Mouse (Mus musculus) ES-E14 (cell line): ENCODE measurements at regions not wholly inside any gene's neighbourhood (a gene's known extent, or its start where the extent isn't known, plus 50 kb on each side); places are given as distances from the start of the nearest gene placed in this dataset.

Source experiments
- DNase-seq: peaks from one replicate; pipeline ENCODE4 v3.0.0-alpha.2; 2013; ENCODE audit warnings: low read depth, low spot score
- H3K27ac ChIP-seq: 2 replicates; pipeline ENCODE4 v1.5.1; 2012; ENCODE audit warnings: low read depth, mild to moderate bottlenecking, low read length, moderate library complexity, mixed read lengths; ENCODE audit not compliant: poor library complexity, insufficient read depth, severe bottlenecking
- H3K36me3 ChIP-seq: 2 replicates; pipeline ENCODE4 v1.6.1; 2012; ENCODE audit warnings: mild to moderate bottlenecking, low read length, moderate library complexity, mixed read lengths; ENCODE audit not compliant: control insufficient read depth, poor library complexity, insufficient read depth, severe bottlenecking
- H3K4me1 ChIP-seq, 2 experiments: fragments of 150-350 bp in 1 of 2; sonication (generic) in 1 of 2; 2 replicates each; pipeline ENCODE4 v1.6.1; 2012; ENCODE audit warnings: low read length in 2 of 2, mild to moderate bottlenecking in 1 of 2, mixed read lengths in 1 of 2; ENCODE audit not compliant: control insufficient read depth in 2 of 2, insufficient read depth in 2 of 2, poor library complexity in 1 of 2
- H3K4me3 ChIP-seq, 2 experiments: fragments of 150-350 bp in 1 of 2; sonication (generic) in 1 of 2; 2 replicates each; pipeline ENCODE4 v1.5.1; 2012; ENCODE audit warnings: low read length in 2 of 2, low read depth in 1 of 2, mild to moderate bottlenecking in 1 of 2, mixed read lengths in 1 of 2; ENCODE audit not compliant: insufficient read depth in 1 of 2, poor library complexity in 1 of 2, severe bottlenecking in 1 of 2
- H3K9ac ChIP-seq: 2 replicates; pipeline ENCODE4 v1.6.1; 2012; ENCODE audit warnings: low read depth, mild to moderate bottlenecking, low read length, mixed read lengths; ENCODE audit not compliant: poor library complexity, insufficient read depth, severe bottlenecking
- H3K9me3 ChIP-seq: fragments of 150-350 bp; sonication (generic); 2 replicates; pipeline ENCODE4 v1.6.1; 2012; ENCODE audit warnings: low read depth, mild to moderate bottlenecking, low read length; ENCODE audit not compliant: control insufficient read depth, insufficient read depth
- CHD2 ChIP-seq: IDR thresholded peaks from 2 replicates; pipeline ENCODE4 v1.6.1; 2014; ENCODE audit warnings: mild to moderate bottlenecking, low read depth, low read length, inconsistent platforms
- HCFC1 ChIP-seq: IDR thresholded peaks from 2 replicates; pipeline ENCODE4 v1.6.1; 2012; ENCODE audit warnings: low read length, inconsistent platforms, borderline replicate concordance; ENCODE audit not compliant: insufficient read depth
- MAFK ChIP-seq: IDR thresholded peaks from 2 replicates; pipeline ENCODE4 v1.6.1; 2014; ENCODE audit warnings: mild to moderate bottlenecking, low read depth, low read length, inconsistent platforms; ENCODE audit not compliant: insufficient read depth
- ZC3H11A ChIP-seq: IDR thresholded peaks from 2 replicates; pipeline ENCODE4 v1.6.1; 2012; ENCODE audit warnings: low read depth, mild to moderate bottlenecking, inconsistent platforms, low read length, borderline replicate concordance
- ZNF384 ChIP-seq: IDR thresholded peaks from 2 replicates; pipeline ENCODE4 v1.6.1; 2012; ENCODE audit warnings: low read depth, low read length, inconsistent platforms
- in situ Hi-C, 2 experiments: fragments of 600-800 bp; cut with MboI; formaldehyde crosslinking; loops; one replicate each; pipeline ENCODE4 v1.15.1; 2025; ENCODE audit warnings: low sequenced_read_pairs in 2 of 2, inconsistent platforms in 1 of 2; ENCODE audit not compliant: unreplicated experiment in 2 of 2

GRCm38 (mm10) chr4:47954576-47955305 lies 90.2 kb upstream of the Nr4a3 start:
- no peaks in the 10 kb centered on the region for H3K36me3 ChIP-seq
- in situ Hi-C loops = no loop called here
- H3K4me3 ChIP-seq = no peak overlapping the region
- TF ChIP-seq HCFC1 = no peak
- no peak for TF ChIP-seq ZC3H11A
- TF ChIP-seq ZNF384 = no peak
- TF ChIP-seq CHD2 = no peak
- H3K27ac ChIP-seq = no peak overlapping the region
- H3K4me1 ChIP-seq = no peaks in the 10 kb centered on the region
- no peak for DNase-seq
- H3K9ac ChIP-seq = no peak overlapping the region
- H3K9me3 ChIP-seq = no peaks in the 10 kb centered on the region

GRCm38 (mm10) chr4:47964630-47965029 lies 80.3 kb upstream of the Nr4a3 start:
- Histone ChIP-seq H3K9me3 (no peaks in the 10 kb centered on the region), H3K27ac (no peak overlapping the region), H3K36me3 (no peaks in the 10 kb centered on the region), H3K9ac (no peak overlapping the region), H3K4me3 (no peak overlapping the region), H3K4me1 (no peaks in the 10 kb centered on the region)
- DNase-seq = no peak
- TF ChIP-seq MAFK (no peak), HCFC1 (no peak), CHD2 (no peak), ZC3H11A (no peak), ZNF384 (no peak)
- in situ Hi-C loops = no loop called here

DNA sequence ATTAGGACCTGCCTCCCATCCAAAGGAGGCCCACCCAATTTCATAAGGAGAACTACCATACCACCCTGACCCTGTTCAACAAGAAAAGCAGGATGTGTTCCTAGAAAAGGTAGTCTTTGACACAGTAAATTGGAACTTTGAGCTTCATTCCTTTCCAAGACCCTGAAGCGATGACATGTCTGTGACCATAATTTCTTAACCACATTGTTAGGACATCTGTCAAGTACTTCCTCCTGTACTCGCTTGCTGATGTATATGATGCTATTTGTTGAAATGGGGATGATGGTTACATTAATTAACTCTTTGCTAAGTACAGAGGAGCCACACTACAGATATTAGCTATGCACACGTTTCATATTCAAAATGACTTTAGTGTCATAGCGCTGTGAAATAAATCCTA lies 73.1 kb upstream of the Nr4a3 start:
- no peak overlapping the region for H3K9ac ChIP-seq
- no peaks in the 10 kb centered on the region for H3K36me3 ChIP-seq
- in situ Hi-C loops = no loop called here
- no peak for DNase-seq
- no peaks in the 10 kb centered on the region for H3K4me1 ChIP-seq
- TF ChIP-seq HCFC1 (no peak), ZC3H11A (no peak), CHD2 (no peak), MAFK (no peak), ZNF384 (no peak)
- no peak overlapping the region for H3K27ac ChIP-seq
- H3K4me3 ChIP-seq = no peak overlapping the region
- no peaks in the 10 kb centered on the region for H3K9me3 ChIP-seq

DNA sequence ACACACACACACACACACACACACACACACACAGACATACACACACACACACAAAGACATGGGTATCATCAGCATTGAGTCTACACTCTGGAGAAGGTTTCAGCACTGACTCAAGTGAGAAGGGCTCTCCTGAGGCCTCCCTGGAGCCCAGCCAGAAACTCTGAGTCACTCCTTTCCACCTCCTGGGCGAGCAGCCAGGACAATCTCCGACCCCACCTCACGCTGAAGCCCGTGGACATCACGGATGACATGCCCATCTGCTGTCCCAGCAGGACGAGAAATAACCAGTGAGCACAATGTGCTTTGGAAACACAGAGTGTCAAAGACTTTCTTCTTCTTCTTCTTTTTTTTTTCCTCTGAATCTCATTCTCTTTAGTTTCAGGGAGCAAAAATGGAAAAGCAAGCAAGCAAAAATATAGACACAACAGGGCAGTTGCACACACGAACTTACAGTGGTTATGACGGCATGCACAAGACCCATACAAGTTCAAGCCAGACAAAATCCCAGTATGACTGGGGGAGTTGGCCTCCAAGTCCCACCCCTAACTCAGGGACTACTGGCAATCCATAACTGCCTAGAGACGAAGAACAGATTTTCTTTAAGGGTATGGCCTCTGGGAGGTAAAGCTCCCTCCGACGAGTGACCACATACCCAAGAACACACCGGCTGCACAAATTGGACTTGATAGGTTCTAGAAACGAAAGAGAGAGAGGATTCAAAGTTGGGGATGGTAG lies 65.2 kb upstream of the Nr4a3 start:
- no peak overlapping the region for H3K27ac ChIP-seq
- H3K9ac ChIP-seq = no peak overlapping the region
- H3K4me3 ChIP-seq = no peak overlapping the region
- no peak for TF ChIP-seq ZNF384
- no peak for TF ChIP-seq HCFC1
- TF ChIP-seq CHD2 = no peak
- TF ChIP-seq ZC3H11A = no peak
- TF ChIP-seq MAFK = no peak
- no peaks in the 10 kb centered on the region for H3K9me3 ChIP-seq
- in situ Hi-C loops = no loop called here
- H3K36me3 ChIP-seq = no peaks in the 10 kb centered on the region
- no peaks in the 10 kb centered on the region for H3K4me1 ChIP-seq
- DNase-seq = no peak
